Mouse (Mus musculus) midbrain, embryonic 16.5 days (tissue): ENCODE measurements around the gene Sympk. TPM values are rescaled to one million over a fixed set of nuclear protein-coding genes. Genes with fewer than 3 reads are reported as not detected.

Experiments used
- ATAC-seq: fragments of 200-750 bp; cut with Nextera tagmentation; 2 replicates; pipeline ENCODE4 v1.8.0; 2017; ENCODE audit warnings: moderate TSS enrichment
- H3K27ac ChIP-seq: fragments of 300-500 bp; sonication (generic); 2 replicates; pipeline ENCODE4 v1.5.1; 2014; ENCODE audit warnings: mild to moderate bottlenecking, low read length, mixed read lengths
- H3K27me3 ChIP-seq: fragments of 300-500 bp; sonication (generic); 2 replicates; pipeline ENCODE4 v1.6.1; 2014; ENCODE audit warnings: low read depth, low read length, mixed read lengths; ENCODE audit not compliant: control insufficient read depth, insufficient read depth
- H3K36me3 ChIP-seq: fragments of 300-500 bp; sonication (generic); 2 replicates; pipeline ENCODE4 v1.6.1; 2014; ENCODE audit warnings: mild to moderate bottlenecking, low read length, moderate library complexity, mixed read lengths; ENCODE audit not compliant: control insufficient read depth, insufficient read depth
- H3K4me1 ChIP-seq: fragments of 300-500 bp; sonication (generic); 2 replicates; pipeline ENCODE4 v1.6.1; 2014; ENCODE audit warnings: mild to moderate bottlenecking, low read length, mixed read lengths; ENCODE audit not compliant: control insufficient read depth, insufficient read depth
- H3K4me2 ChIP-seq: fragments of 300-500 bp; sonication (generic); 2 replicates; pipeline ENCODE4 v1.6.1; 2014; ENCODE audit warnings: mild to moderate bottlenecking, low read length, mixed read lengths
- H3K4me3 ChIP-seq: fragments of 300-500 bp; sonication (generic); 2 replicates; pipeline ENCODE4 v1.5.1; 2014; ENCODE audit warnings: low read depth, mild to moderate bottlenecking, low read length, moderate library complexity, mixed read lengths
- H3K9ac ChIP-seq: fragments of 300-500 bp; sonication (generic); 2 replicates; pipeline ENCODE4 v1.6.1; 2014; ENCODE audit warnings: low read depth, low read length, mixed read lengths
- H3K9me3 ChIP-seq: fragments of 300-500 bp; sonication (generic); replicated peaks from 2 replicates; pipeline ENCODE4 v1.6.1; 2014; ENCODE audit warnings: mild to moderate bottlenecking, low read length, mixed read lengths; ENCODE audit not compliant: control insufficient read depth, poor library complexity, severe bottlenecking
- WGBS: fragments of 180-500 bp; shearing (Covaris S2); extraction: QIAGEN DNeasy Blood & Tissue Kit; methylation state at CpG from one replicate; pipeline ENCODE4 v1.1.7; 2014; 5-methylcytosine and 5-hydroxymethylcytosine counted together
- polyA plus RNA-seq: library from polyadenylated mRNA; unstranded; fragments of >200 nt; fragmentation: Nextera tagmentation; extraction: Ambion mirVana; gene quantifications from 2 replicates; pipeline ENCODE4 v1.2.1, GENCODE M21; 2015

Sympk gene
- polyA plus RNA-seq, 1 experiment from 2014 or later, result 25.6 TPM

GRCm38 (mm10) chr7:19091913-19092312 is 67.7 kb downstream of the Sympk start:
- H3K4me3 ChIP-seq, result no peak overlapping the region
- peaks cover 16% of the 10 kb centered on the region; the same call in 1 of the 2 replicates for H3K36me3 ChIP-seq
- ATAC-seq, result no peak
- no peak overlapping the region for H3K27ac ChIP-seq
- H3K27me3 ChIP-seq, result peaks cover 24% of the 10 kb centered on the region
- H3K9me3 ChIP-seq, result no peaks in the 10 kb centered on the region
- WGBS, result 27% methylated on average over 8 of the region's 17 CpGs
- H3K4me2 ChIP-seq, result no peak overlapping the region
- H3K4me1 ChIP-seq, result peaks cover 28% of the 10 kb centered on the region
- H3K9ac ChIP-seq, result 0 out of 2 replicates have a peak overlapping the region, but pooled peaks have one; percentile 7

GRCm38 (mm10) chr7:19092381-19093173 is 68.4 kb downstream of the Sympk start:
- peak overlapping the region; percentile 98; the same call in 1 of the 2 replicates for H3K4me2 ChIP-seq
- H3K4me3 ChIP-seq, result no peak overlapping the region
- peaks cover 24% of the 10 kb centered on the region for H3K27me3 ChIP-seq
- H3K36me3 ChIP-seq, result peaks cover 16% of the 10 kb centered on the region; the same call in 1 of the 2 replicates
- WGBS, result 7% methylated on average over 38 of the region's 38 CpGs
- peaks cover 28% of the 10 kb centered on the region for H3K4me1 ChIP-seq
- no peak overlapping the region for H3K9ac ChIP-seq
- no peaks in the 10 kb centered on the region for H3K9me3 ChIP-seq
- peak; percentile 50 for ATAC-seq
- no peak overlapping the region for H3K27ac ChIP-seq

GRCm38 (mm10) chr7:19093174-19093521 is 69.0 kb downstream of the Sympk start:
- H3K36me3 ChIP-seq, result peaks cover 16% of the 10 kb centered on the region; the same call in 1 of the 2 replicates
- H3K27ac ChIP-seq, result no peak overlapping the region; the same call in 1 of the 2 replicates
- H3K9me3 ChIP-seq, result no peaks in the 10 kb centered on the region
- ATAC-seq, result peak; percentile 2; the same call in 1 of the 2 replicates
- peaks cover 24% of the 10 kb centered on the region for H3K27me3 ChIP-seq
- no peak overlapping the region for H3K9ac ChIP-seq
- peak overlapping the region; percentile 52; the same call in 1 of the 2 replicates for H3K4me3 ChIP-seq
- WGBS, result under 1% methylated on average over 10 of the region's 15 CpGs
- H3K4me1 ChIP-seq, result peaks cover 28% of the 10 kb centered on the region
- peak overlapping the region; percentile 98 for H3K4me2 ChIP-seq

GRCm38 (mm10) chr7:19093537-19094385 is 69.6 kb downstream of the Sympk start:
- H3K27ac ChIP-seq, result peak overlapping the region; percentile 60
- H3K9me3 ChIP-seq, result no peaks in the 10 kb centered on the region
- WGBS, result under 1% methylated on average over 44 of the region's 45 CpGs
- ATAC-seq, result peak; percentile 69
- peak overlapping the region; percentile 63 for H3K9ac ChIP-seq
- peaks cover 28% of the 10 kb centered on the region for H3K4me1 ChIP-seq
- peaks cover 14% of the 10 kb centered on the region; the same call in 1 of the 2 replicates for H3K36me3 ChIP-seq
- peak overlapping the region; percentile 52 for H3K4me3 ChIP-seq
- peak overlapping the region; percentile 98 for H3K4me2 ChIP-seq
- H3K27me3 ChIP-seq, result peaks cover 24% of the 10 kb centered on the region

- peaks cover 24% of the 10 kb centered on the region for H3K27me3 ChIP-seq
- no peaks in the 10 kb centered on the region for H3K9me3 ChIP-seq
- 1% methylated on average over 25 of the region's 36 CpGs for WGBS
- peak within 1 kb of the TSS; percentile 52 for H3K4me3 ChIP-seq
- ATAC-seq, result no peak
- peak within 1 kb of the TSS; percentile 60 for H3K27ac ChIP-seq
- peaks cover 12% of the 10 kb centered on the region; the same call in 1 of the 2 replicates for H3K36me3 ChIP-seq
- H3K4me1 ChIP-seq, result peaks cover 28% of the 10 kb centered on the region
- H3K4me2 ChIP-seq, result peak within 1 kb of the TSS; percentile 98
- H3K9ac ChIP-seq, result peak within 1 kb of the TSS; percentile 63
These were observed 70.3 kb downstream of the Sympk start, which contains the start of gene Six5 for GRCm38 (mm10) chr7:19094471-19094825. Gene Six5 (plus strand): TSS chr7:19094594.

- Histone ChIP-seq H3K36me3 (peaks cover 11% of the 10 kb centered on the region; the same call in 1 of the 2 replicates), H3K27me3 (peaks cover 24% of the 10 kb centered on the region), H3K9me3 (no peaks in the 10 kb centered on the region), H3K4me2 (peak overlapping the region; percentile 98), H3K9ac (peak overlapping the region; percentile 63), H3K27ac (peak overlapping the region; percentile 60), H3K4me1 (peaks cover 28% of the 10 kb centered on the region), H3K4me3 (peak overlapping the region; percentile 52)
- ATAC-seq, result no peak
- WGBS, result under 1% methylated on average over 80 of the region's 87 CpGs
These were observed 70.9 kb downstream of the Sympk start for GRCm38 (mm10) chr7:19094826-19095750.

- Histone ChIP-seq H3K36me3 (peaks cover 9% of the 10 kb centered on the region; the same call in 1 of the 2 replicates), H3K27me3 (peaks cover 22% of the 10 kb centered on the region), H3K4me3 (peak overlapping the region; percentile 52), H3K4me1 (peaks cover 28% of the 10 kb centered on the region), H3K4me2 (peak overlapping the region; percentile 98), H3K9me3 (no peaks in the 10 kb centered on the region), H3K27ac (no peak overlapping the region), H3K9ac (peak overlapping the region; percentile 63; the same call in 1 of the 2 replicates)
- ATAC-seq, result no peak
- WGBS, result 0% methylated on average over 19 of the region's 19 CpGs
These were observed 71.6 kb downstream of the Sympk start for GRCm38 (mm10) chr7:19095751-19096110.

GRCm38 (mm10) chr7:19096421-19096976 is 72.3 kb downstream of the Sympk start:
- Histone ChIP-seq H3K4me3 (no peak overlapping the region), H3K4me1 (peaks cover 28% of the 10 kb centered on the region), H3K4me2 (peak overlapping the region; percentile 98), H3K36me3 (peaks cover 6% of the 10 kb centered on the region; the same call in 1 of the 2 replicates), H3K27me3 (peaks cover 17% of the 10 kb centered on the region), H3K9ac (no peak overlapping the region), H3K27ac (no peak overlapping the region), H3K9me3 (no peaks in the 10 kb centered on the region)
- no peak for ATAC-seq
- 62% methylated on average over 5 of the region's 5 CpGs for WGBS
